Mouse (Mus musculus) kidney, adult 11 months (tissue): ENCODE results near the gene Phf7.

Source experiments
- DNase-seq: peaks from one replicate; pipeline ENCODE4 v3.0.0; 2022

Gene Phf7

DNA sequence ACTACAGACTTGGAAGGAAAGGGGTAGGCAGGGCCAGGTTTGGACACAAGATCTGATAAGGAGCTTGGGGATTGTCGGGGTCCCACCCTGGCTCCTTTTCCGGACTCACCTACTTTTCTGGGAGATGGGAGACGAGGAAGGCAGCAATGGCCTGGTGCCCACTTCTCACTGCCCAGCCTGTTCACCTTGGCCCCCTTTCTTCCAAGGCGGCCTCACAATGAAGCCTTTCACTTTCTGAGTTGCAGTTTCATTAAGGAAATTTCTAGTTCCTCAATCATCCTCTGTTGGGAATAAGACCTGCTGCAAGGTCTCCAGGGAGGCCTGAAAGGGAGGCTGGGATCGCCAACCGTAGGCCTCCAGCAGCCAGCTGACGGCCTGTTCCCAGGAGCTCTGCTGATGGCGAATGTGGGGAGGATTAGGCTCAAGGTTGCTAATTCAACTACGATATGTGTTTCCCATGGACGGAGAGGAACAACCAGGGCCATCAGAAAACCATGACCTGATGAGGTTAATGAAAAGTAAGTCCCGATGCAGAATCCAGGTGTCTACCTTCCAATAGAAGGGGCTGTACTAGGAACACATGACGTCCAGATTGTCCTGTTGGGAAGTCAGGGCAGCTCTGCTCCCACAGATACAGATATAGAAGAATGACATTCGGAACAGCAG, 18.6 kb downstream of the Phf7 start:
- DNase-seq, result no peak

DNA sequence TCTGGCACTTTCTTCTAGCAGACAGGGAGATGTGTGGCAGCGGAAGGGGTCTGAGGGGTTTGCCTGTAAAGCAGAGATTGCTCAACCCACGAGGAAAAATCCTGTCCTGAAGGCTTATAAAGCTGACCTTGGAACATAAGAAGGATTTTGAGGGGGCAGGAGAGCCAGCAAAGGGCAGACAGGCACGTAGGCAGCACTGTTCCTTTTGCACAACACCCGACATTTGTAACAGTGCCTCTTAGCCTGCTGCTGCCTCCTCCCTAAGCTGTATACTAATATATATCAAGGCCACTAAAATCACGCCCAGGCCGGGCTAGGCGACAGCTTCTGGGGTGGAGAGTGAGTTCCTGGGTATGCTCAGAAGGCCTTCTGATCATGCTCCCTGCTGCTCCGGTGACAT, 20.7 kb downstream of the Phf7 start:
- no peak for DNase-seq

DNA sequence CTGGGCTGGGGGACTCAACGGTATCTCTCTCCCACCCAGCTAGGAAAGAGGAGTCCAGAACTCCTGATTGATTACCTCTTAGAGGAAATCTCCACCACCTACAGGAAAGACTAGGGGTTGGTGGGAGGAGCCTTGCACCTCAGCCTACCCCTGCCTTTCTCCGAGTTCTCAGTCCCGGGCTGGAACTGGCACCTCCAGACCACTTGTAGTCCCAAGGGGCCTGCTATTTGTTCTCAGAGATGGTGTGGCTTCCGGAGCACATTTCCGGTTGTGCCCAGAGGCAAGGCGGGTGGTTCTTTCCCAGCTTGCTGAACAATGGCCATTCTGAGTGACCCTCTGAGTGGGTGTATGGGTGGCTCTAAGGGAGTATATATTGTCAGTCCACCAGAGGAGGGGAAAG, 22.9 kb downstream of the Phf7 start:
- DNase-seq, result peak; percentile 51

DNA sequence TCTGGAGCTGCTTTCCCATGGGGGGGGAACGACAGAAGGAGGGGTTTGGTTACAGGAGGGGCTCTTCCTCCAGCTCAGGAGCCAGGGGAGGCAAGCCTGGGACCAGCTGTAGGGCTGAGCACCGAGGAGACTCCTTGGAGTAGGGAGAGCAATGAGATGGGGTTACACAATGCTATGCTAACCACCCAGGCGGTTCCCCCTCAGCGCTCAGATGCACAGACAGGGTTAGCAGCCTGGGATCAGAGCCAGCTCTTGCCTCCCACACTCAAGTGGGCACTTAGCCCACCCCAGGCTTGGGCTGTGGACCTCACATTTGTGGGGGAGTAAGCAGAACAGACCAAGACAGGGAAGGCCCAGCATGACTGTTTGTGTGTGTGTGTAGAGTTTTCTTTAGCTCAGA, 24.1 kb downstream of the Phf7 start:
- DNase-seq, result no peak

DNA sequence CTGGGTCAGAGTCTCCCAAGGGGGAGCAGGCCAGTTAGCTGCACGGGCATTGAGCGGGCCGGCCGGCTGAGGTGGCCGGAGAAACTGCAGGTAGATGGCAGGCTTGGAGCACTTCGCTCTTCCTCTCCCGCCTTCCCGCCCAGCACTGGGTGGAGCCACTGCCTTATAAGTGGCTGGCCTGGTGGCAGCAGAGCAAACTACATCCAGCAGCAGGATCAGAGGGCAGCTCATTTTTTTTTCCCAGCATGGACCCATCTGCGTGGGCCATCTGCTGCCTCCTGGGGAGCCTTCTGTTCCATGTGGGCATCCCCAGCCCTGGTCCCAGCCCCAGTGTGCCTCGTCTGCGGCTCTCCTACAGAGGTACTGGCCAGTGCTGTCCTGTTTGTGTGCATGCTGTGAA, 33.5 kb downstream of the Phf7 start, which contains the start of gene Sema3g:
Gene Sema3g (plus strand): TSS at position 195 of the 400 bp plus-strand sequence.
- peak; percentile 76 for DNase-seq

DNA sequence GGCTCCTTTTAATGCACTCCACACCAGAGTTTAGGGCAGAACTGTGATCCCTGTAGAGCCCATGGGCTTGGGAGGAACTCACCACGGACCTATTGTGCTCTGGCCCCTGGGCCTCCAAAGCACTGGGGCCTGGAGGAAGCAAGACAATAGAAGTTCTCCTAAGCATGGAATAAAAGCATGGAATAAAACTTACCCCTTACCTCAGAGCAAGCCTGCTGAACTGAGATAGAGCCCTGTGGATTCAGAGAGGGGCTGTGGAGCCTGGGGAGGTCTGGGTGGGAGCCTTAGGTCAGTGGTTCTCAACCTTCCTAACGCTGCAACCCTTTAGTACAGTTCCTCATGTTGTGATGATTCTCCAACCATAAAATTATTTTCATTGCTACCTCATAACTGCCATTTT, 34.3 kb downstream of the Phf7 start, which contains the start of gene Nisch:
Gene Nisch (minus strand): TSS at position 101 of the 400 bp plus-strand sequence.
- no peak for DNase-seq

DNA sequence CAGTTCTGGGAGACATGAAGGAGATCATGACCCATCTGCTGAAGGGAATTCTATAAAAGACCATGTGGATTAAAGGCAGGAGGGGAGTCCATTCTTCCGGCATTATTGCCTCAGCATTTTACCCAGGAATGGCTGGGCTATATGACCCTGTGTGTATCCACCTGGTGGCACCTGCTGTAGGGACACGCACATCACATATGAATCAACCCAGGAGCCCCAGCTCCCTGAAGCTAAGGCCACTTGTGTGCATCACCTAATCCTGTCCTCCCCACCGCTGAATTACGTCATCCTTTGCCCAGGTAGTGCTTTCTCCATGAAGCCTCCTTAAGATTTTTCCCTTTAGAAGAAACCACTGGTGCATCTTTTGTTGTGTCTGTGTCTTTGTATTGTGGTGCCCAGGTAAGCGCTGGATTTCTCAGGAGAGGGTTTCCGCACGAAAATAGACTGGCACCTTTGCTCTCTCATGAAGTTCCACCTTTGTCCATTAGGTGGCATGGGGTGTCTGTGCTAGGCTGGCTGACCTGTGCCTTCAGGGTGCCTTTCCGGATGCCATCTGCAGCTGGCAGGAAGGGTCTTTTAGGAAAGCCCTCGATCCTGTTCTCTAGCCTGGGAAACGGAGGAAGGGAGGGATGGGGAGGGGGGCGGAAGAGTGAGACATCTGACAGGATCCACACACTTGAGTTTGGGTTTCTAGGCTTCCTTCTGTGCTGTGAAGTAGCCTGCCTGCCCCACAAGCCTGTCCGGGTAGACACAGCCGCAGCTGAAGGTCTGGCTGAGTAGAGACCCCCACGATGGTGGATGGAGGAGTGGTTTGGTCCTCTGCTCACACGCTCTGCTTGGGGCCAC, 35.7 kb downstream of the Phf7 start:
- peak; percentile 52 for DNase-seq

DNA sequence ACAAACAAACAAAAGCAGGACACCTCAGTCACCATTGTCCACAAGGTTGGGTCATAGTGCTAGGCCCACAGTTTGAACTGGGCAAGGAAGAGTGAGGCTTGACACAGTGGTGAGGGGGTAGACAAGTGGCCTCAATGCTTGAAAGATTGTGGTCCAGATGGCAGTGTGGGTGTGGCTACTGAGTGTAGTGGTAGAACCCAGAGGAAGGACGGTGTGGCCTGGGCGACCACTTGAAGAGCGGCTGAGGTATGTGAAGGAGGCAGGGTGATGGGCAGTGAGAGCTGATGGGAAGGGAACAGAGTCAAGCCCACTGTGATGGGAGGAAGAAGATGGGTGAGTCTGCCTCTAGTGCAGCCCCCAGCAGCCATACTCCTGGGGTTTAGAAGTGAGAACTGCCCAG, 36.4 kb downstream of the Phf7 start:
- DNase-seq, result no peak

DNA sequence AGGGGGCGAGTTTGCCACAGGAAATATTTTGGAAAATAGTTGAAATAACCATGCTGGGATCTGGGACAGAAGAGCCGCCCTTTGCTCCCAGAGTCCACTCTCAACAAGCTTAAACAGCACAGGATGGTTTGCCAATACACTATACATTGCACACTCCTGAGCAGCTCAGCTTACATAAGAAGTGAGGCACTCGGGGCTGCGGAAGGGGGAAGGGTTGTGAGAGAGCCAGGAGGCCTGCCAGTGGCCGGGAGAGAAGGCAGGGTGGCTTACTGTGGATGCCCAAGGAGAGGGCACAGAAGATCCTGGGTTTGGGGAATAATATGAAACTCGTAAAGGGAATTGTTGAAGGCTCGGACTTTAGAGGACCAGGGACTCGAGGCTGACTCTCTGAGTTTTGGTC, 37.2 kb downstream of the Phf7 start:
- no peak for DNase-seq

DNA sequence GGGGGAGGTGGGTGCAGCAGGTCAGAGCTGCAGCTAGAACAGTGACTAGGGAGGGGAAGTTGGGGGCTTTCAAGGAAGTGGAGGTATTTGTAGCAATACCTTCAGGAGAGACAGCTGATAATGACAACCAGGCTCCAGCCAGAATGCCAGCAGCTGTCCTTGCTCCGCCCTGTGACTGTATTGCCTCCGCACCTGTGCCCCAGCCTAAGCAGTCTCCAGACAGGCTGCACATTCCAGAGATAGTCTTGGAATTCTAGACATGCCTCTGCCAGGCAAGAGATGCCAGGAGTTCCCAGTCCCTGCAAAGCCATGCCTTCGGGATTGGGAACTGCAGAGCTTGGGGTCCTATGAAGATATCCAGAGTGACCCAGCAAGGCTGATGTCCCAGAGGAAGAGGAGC, 38.6 kb downstream of the Phf7 start:
- no peak for DNase-seq

DNA sequence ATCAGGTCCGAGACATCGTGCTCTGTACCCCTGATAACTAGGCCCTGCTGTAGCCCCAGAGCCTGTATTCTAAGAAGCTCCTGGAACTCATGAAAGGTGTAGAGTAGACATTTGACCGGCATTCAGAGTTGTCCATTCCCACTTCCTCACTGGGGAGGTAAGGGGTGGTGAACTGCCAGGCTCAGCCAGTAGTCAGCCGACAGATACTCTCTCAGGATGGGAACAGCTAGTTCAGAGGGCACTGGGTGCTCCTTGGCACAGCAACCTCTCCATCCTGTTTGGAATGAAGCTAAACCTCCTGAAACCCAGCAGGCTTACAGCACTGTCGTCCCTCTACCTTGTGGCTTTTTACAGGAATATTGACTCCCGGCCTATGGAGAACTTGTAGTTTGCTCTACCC, 39.3 kb downstream of the Phf7 start:
- no peak for DNase-seq

DNA sequence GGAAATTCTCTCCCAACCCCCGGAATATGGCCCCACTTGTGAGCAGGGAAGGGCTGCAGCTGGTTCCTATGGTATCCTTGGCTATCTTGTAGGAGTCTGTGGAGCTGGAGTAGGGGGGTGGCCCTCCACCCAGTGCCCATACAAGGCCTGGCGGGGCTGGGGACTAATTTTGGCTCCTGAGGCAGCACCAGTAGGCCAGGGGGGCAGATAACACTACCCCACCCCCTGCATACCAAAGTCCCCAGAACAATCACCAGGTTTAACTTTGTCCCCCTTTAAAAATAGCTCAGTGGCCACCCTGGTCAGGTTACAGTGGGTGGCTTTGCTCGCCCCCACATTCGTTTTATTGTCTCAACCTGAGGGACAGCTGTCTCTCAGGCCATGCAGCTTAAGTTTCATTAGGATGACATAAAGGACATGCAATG, 42.0 kb downstream of the Phf7 start:
- no peak for DNase-seq

DNA sequence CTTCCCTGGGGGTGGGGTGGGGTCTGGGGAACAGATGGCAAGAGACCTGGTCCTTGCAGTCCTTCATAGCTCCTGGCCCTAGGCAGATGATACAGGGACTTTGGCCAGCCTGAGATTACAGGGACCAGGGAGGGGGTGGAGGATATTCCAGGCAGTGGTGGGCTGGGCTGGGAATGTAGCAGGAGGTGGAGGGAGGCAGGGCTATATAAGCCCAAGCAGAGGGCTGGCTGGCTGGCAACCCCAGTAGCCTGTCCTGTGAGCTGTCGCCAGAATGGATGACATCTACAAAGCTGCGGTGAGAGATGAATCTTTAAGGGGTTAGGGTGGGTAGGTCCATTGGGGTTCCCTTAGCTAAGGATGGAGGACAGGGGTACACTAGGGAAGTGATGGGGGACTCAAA, 43.0 kb downstream of the Phf7 start, which contains the start of gene Tnnc1:
Gene Tnnc1 (plus strand): TSS at position 229 of the 400 bp plus-strand sequence.
- no peak for DNase-seq

DNA sequence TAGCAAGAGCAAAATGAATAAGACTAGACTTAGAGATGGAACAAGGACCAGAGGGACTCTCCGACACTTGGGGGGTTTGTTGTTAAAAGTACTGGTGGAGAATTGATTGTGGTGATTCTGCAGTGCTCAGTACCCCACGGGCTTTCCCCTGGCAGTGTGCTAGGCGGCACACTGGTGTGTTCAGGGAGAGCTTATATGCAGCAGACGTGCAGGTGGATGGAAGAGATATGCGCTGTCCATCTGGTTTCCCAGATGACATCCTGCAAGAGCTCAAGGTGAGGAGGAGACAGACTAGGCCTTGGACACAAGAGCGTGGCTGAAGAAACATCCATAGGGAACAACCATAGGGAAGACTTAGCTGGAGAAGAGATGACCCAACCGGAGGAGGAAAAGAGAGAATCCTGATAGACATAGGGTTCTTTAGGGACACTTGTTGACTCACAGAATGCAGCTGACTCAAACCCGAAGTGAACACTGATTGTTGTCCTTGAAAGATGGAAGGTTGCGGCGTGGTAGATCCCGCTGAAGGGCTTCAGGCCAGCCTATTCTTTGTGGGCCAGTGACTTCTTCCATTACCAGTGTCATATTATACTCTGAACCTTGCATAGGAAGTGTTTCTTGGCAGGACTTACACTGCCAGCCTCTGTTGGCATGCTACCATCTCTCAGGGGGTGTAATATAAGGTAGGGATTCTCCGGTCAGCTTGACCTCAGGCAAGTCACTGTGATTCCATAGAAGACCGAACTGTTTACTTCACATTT, 43.9 kb downstream of the Phf7 start:
- DNase-seq, result peak; percentile 36

DNA sequence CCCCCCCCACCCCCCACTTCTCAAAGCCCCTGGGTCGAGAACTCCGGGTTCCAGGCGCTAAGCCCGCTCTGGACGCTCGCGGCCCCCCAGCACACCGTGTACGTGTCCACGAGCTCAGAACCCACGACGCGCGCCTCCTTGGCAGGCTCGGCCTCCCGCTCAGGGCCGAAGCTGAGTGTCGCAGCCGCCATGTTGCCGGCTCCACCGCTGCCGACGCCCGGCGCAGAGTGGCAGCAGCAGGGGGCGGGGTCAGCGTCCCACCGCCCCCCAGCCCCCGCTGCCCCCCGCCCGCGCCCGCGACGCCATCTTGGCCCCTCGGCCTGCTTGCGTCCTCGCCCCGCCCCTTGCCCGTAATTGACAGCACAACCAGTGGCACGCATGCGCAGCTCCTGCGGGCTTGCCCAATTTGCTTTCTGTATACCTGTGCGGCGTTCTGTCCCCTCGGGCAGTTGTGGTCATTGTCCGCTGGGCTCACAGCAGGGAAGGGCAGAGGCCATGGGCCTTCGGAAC, 44.6 kb downstream of the Phf7 start:
- DNase-seq, result peak; percentile 95

DNA sequence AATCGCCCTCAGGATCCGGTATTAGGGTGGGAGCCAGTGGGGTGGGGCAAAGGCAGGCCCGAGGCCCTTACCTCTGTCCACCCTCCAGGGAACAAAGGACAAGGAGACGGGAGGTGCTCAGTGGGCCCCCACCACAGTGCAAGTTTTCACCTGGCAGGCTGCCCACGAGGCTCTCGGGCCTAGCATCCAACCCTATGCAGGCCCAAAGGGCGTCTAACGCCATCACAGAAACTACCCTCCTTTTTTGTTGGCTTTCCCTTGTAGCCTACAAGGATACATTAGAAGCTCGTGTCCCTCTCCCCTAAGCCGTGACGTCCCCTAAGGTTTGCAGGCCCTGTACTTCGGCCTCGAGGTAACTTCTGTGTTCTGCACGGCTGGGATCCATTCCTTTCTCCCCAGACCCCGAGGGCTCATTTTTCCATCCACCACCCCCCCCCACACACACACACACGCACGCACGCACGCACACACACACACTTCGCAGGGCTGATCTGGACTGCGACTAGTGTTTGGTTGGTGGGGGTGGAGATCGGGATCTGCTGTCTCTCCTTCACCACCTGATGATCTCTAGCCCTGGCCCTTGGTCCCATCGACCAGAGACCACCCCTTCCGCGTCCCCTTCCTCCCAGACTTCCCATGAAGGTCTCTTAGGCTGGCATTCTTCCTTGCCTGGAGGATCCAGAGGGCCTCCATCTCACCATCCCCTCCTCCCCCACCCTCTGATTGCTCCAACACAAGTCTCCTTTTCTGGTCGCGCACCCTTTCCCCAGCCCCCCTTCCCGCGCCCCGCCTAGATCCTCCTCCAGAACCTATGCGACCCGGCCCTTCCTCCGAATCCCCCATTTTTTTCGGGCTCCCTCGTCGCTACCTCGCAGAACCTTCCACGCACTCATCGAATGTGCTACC, 45.3 kb downstream of the Phf7 start:
- DNase-seq, result peak; percentile 64

DNA sequence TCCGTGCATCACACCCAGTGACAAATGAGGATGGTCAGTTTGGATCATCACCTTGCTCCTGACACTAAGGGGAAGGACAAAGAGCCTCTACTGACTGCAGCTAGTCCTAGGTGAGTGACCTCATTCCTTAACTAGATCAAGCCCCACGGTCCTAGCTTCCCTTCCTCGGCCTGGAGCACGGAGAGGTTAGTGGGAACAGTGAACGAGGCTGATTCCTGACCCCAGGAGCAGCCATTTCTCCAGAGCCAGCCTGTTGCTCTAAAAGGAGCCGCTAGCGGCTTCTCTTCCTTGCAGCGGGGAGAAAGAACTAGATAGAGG, 45.9 kb downstream of the Phf7 start:
- DNase-seq, result no peak

DNA sequence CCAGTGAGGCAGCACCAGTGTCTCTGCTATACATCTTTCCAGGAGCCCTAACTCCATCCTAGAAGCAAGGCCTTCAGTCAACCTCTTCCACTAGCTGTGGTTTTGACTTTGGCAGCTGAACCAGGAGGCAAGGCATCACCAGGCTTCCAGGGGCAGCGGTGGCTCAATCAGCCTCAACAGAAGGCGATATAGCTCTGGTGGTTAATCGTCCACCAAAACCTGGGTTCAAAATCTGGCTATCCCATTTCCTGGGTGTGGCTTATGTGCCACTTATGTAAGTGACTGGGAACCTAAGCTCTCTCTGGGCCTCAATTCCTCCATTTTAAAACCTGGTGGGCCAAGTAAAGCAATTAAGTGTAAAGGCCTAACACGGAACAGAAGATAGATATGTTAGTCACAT, 46.3 kb downstream of the Phf7 start:
- no peak for DNase-seq

DNA sequence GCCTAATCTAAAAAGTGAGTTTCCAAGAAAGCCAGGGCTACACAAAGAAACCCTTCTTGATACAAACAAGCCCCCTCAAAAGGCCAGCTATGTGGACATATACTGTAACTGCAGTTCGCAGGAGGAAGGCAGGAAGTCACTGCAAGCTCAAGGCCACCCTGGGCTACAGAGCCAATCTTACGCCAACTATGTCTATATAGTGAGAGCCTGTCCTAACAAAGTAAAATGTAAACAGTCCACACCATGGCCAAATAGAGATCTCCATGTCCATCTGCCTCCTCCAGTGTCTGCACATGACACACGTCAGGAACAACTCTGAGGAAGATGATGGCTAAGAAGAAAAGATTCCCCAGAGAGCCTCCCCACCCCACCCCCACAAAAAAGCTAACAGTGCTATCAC, 51.1 kb downstream of the Phf7 start:
- no peak for DNase-seq

DNA sequence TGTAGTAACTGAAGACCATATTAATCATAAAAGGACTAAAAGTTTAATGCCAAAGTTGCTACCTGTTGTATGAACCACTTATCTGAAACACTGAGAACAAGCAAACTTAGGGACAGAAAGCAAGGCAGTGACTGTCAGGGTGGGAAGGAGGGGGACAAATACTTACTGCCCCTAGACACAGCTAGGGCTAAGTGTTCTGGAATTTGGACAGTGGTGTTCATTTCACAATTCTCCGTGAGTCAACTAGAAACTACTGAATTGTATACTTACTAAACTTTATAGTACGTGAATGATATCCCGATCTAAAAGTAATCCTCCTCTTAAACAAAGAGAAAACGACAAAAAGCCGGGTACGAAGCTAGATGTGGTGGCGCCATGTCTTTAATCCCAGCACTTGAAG, 51.5 kb downstream of the Phf7 start:
- DNase-seq, result no peak

DNA sequence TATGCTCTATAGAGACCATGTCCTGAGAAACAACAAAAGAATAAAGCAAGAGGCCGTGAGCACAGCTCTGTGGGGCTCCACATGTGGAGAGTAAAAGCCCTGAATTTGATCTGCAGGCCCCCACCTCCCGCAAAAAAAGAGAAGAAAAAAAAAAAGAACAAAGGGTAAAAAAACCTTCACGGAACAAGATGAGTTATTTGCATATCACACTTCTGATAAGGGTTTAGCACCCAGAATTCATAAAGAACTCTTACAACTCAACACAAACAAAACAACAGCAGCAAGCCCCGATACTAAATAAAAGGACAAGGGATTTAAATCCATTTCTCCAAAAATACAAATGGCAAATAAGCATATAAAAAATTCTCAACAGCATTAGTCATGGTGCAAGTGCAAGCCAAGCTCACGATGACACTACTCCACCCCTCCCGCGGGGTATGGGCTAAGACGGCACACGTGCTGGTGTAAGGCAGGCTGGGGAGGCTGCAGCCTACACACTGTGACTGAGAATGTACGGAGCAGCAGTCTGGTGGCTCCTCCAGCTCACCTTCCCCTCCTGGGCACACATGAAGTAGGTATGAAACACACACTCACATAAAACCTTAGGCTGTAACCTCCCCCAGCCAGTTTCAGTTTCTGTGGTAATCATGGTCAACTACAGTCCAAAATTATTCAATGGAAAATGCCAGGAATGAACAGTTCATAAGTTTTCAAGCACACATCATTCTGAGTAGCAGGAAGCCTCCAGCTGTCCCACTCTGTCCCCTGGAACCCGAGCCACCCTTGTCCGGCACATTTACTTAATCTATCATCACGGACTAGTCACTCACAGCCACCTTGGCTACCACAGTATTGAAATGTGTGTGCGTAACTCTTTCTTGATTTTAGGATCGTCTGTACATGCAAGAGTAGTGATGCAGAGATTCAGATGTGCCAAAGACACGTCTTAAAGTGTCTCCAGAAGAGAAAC, 53.3 kb downstream of the Phf7 start:
- no peak for DNase-seq
